Mouse (Mus musculus): ENCODE results near the gene Ptgfrn. TPM values are rescaled to one million over a fixed set of nuclear protein-coding genes. Genes with fewer than 3 reads are reported as not detected.

The Ptgfrn gene
- polyA plus RNA-seq, 1 experiment from 2014 or later = 8.8 TPM

Other genes starting within 250 kb of the Ptgfrn start
- gene Trim45, start 188.1 kb downstream of the Ptgfrn start, polyA plus RNA-seq (2014; fragmentation: Nextera tagmentation; extraction: Ambion mirVana) = 4.5 and 5.9 TPM in 2 replicates
- gene Ttf2, start 140.6 kb downstream of the Ptgfrn start, polyA plus RNA-seq (2014; fragmentation: Nextera tagmentation; extraction: Ambion mirVana) = 16.2 and 21.5 TPM in 2 replicates
- gene Cd101, start 80.7 kb downstream of the Ptgfrn start, polyA plus RNA-seq (2014; fragmentation: Nextera tagmentation; extraction: Ambion mirVana) = 0.11 and 0.12 TPM in 2 replicates
- 0.28 TPM in 1 of 2 replicates, not detected in the other for gene Cd2, start 177.7 kb upstream of the Ptgfrn start, polyA plus RNA-seq (2014; fragmentation: Nextera tagmentation; extraction: Ambion mirVana)